Mouse (Mus musculus): Measurements from ENCODE around the gene 6430628N08Rik.

DNA sequence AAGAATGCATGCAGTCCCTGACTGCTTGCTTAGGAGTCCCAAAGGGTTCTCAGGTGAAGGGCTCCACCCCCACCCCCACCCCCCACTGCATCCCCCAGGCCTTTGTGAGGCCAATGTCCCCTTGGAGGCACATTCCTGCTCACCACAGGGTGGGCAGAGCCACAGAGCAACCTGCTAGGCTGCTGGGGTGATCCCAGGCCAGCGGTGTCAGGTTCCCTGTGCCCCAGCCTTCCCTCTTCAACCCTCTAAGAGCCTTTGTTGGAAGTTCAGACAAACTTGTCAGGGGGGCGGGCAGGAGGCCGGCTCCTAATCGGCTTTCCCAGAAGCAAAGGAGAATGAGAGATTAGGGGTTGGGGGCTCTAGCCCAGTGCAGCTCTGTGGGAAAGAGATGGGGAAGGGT, 21.1 kb downstream of the 6430628N08Rik start:
- TF ChIP-seq USF1 (IDR thresholded peaks at IDR 0.05; ENCODE audit: low read depth) (no peak), CTCF (IDR thresholded peaks at IDR 0.05; ENCODE audit: control insufficient read depth, insufficient read depth, insufficient read length) (no peak), MYOG (IDR thresholded peaks at IDR 0.05; ENCODE audit: control insufficient read depth, extremely low read depth, insufficient read length) (no peak), FOSL1 (IDR thresholded peaks at IDR 0.05; ENCODE audit: insufficient read depth, low read length, poor library complexity, severe bottlenecking) (no peak), MAX (IDR thresholded peaks at IDR 0.05) (no peak)

All from C2C12 (cell line).